Mouse (Mus musculus) adrenal gland, postnatal 4 days (tissue): ENCODE data around the gene Ube2dnl2. TPM values are rescaled to one million over a fixed set of nuclear protein-coding genes. Genes with fewer than 3 reads are reported as not detected.

Experiments used
- DNase-seq, 2 experiments: peaks; one replicate each; pipeline ENCODE4 v3.0.0; 2021 to 2022; ENCODE audit warnings: low spot score in 2 of 2, mixed read lengths in 2 of 2
- long read RNA-seq, 2 experiments: library from polyadenylated mRNA; stranded (forward); transcript quantifications; one replicate each; pipeline ENCODE4 v2.0.0; 2021
- total RNA-seq, 2 experiments: library from RNA; stranded (reverse); gene quantifications; 2 replicates each; pipeline ENCODE4 v1.2.3; 2021

Ube2dnl2 gene
- total RNA-seq, result not detected
- long read RNA-seq, experiment 1, result 0 reads
- long read RNA-seq, experiment 2, result 0 reads

DNA sequence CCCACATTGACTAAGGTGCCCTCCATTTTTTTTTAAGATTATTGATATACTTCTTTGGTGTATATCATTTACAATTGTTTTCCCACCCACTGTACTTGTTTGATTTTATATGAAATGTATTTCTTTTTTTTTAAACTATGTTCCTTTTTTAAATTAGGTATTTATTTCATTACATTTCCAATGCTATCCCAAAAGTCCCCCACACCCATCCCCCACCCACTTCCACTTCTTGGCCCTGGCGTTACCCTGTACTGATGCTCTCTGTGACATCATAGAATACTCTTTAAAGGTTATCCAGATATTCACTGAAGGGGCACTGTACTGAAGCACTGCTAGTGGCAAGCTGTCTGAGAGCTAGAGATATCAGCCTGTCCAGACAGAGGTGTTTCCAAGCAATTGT lies at the start of gene Ube2dnl2:
Gene Ube2dnl2, plus strand, starts transcription at position 301 of the 400 bp plus-strand sequence.
- DNase-seq, result no peak

DNA sequence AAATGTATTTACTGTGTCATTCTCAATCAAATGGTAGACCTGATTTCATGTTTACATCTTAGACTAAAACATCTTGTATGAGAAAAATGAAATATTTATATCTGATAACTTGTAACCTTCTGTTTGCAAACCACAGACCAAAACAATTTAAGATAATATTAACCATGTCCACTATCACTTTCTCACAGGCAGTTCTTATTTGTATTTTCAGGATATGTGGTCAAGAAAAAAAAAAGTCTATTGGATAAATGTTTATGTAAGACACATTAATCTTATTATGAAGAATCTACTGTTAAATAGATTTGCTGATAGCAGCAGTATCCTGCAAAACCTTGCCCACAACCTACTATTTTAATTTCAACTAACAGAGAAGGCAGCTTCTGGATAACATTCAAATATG lies 11.9 kb upstream of the Ube2dnl2 start:
- DNase-seq, result no peak

DNA sequence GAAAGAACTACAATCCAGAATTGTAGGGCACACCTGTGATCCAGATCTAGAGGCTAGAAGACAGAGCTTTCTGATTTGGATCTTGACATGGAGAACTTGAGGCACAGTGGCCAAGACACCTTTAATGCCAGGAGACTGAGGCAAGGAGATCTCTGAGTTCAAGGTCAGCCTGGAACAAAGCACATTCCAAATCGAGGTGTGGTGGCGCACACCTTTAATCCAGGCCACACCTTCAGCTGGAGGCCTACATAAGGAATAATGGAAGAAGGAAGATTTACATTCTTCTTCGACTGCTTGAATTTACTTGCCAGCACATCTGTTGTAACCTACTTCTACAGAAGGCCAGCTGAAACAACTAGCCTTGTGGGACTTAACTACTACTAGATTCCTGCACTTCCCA lies 9.9 kb upstream of the Ube2dnl2 start:
- DNase-seq, result no peak

DNA sequence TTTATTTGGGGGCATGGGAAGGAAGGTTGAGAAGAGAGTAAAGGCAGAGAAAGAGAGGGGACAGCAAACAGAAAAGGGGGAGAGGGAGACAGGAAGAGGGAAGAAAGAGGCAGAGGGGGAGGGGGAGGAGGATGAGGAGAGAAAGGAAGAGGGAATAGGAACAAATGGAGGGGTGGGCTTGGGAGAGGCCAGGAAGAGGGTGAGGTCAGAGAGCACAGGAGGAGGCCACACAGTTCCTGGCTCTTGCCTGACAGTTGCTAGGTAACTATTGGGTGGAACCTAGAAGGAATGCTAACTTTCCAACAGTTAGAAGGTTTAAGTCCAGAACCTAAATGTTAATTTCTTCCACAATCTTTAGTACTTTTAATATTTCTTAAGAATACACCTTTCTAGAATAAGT lies 4.0 kb upstream of the Ube2dnl2 start:
- no peak for DNase-seq

DNA sequence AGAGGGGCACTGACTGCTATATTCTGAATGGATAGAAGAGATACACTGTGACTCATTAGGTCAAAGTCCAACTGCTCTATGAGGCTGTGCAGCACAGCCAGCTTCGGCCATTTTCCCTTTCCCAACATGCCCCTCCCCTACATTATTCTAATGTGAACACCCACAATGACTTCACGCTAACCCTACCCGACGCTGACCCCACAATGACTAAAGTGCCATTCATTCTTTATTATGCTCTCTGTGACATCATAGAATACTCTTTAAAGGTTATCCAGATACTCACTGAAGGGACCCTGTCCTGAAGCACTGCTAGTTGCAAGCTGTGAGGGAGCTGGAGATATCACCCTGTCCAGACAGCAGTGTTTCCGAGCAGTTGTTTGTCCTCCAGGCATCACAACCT lies 2.7 kb upstream of the Ube2dnl2 start, which contains the start of gene Ube2dnl1:
Gene Ube2dnl1, plus strand, starts transcription at position 301 of the 400 bp plus-strand sequence.
- no peak for DNase-seq

DNA sequence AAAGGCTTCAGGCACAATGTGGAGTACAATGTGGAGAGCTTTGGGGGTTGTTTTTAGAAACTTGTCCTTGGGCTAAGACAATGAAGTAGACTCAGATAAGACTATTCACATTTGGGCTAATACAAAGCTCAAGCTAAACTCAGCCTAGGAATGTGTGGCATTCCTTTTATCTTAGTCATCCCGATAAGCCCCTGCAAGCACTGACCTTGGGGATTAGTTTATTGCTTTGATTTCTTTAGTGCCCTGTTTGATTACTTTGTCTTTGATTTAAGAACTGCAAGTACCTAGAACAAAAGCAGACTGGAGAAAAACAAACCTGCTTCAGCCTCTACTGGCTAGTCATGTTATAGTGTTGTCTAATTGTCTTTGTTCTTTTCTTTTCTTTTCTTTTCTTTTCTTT lies 47.7 kb downstream of the Ube2dnl2 start:
- no peak for DNase-seq

Other genes starting within 250 kb of the Ube2dnl2 start
- gene Ube2dnl1, start 2.6 kb upstream of the Ube2dnl2 start, total RNA-seq, result not detected